Mouse (Mus musculus): ENCODE measurements around the gene Epop. TPM values are rescaled to one million over a fixed set of nuclear protein-coding genes. Genes with fewer than 3 reads are reported as not detected.

Gene Epop
- polyA plus RNA-seq, 1 experiment = 39.3 TPM

DNA sequence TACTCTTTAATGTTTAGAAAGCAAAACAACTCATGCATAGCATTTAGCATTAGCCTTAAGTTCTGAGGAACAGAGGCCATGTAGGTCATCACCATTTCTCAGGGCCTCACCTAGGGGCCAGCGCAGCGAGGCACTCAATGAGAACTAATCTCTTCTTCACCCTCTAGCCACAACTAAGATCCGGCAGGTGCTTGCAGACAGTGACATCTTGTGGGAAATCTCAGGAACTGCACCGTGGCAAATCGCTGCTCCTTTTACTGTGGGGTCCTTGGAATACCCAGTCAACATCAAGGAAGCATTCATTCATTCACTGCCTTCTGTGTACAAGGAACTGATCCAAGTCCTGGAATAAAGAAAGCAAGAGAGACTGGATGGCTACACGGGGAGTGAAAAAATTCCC, 7.1 kb downstream of the Epop start:
- no peaks in the 10 kb centered on the region for H3K27me3 ChIP-seq (ENCODE audit: control insufficient read depth, insufficient read depth, low read length, poor library complexity, severe bottlenecking)
- peaks cover 12% of the 10 kb centered on the region for H3K36me3 ChIP-seq (ENCODE audit: control insufficient read depth, insufficient read depth, low read length, poor library complexity, severe bottlenecking)

GRCm38 (mm10) chr11:97619391-97619795, 10.1 kb downstream of the Epop start:
- no peaks in the 10 kb centered on the region for H3K9me3 ChIP-seq (replicated peaks; ENCODE audit: control insufficient read depth, insufficient read depth, low read length, poor library complexity, severe bottlenecking)
- peaks cover 10% of the 10 kb centered on the region for H3K36me3 ChIP-seq (ENCODE audit: control insufficient read depth, insufficient read depth, low read length, poor library complexity, severe bottlenecking)
- TF ChIP-seq EP300 (IDR thresholded peaks at IDR 0.05; ENCODE audit: insufficient read depth, low read depth, low read length) (no peak), POLR2A (IDR thresholded peaks at IDR 0.05; ENCODE audit: insufficient read depth, low read length) (no peak), CTCF (IDR thresholded peaks at IDR 0.05; ENCODE audit: low read depth, low read length) (peak; percentile 67)
- H3K27me3 ChIP-seq (ENCODE audit: control insufficient read depth, insufficient read depth, low read length, poor library complexity, severe bottlenecking) = no peaks in the 10 kb centered on the region
- no peak overlapping the region for H3K4me3 ChIP-seq (ENCODE audit: low read depth, low read length)
- H3K4me1 ChIP-seq (ENCODE audit: control insufficient read depth, insufficient read depth, low read length) = peaks cover 7% of the 10 kb centered on the region
- no peak overlapping the region for H3K27ac ChIP-seq (ENCODE audit: insufficient read depth, low read length)
- H3K9ac ChIP-seq (ENCODE audit: low read depth, poor library complexity, severe bottlenecking) = no peak overlapping the region

More for the DNA sequence above, 7.1 kb downstream of the Epop start:
- Histone ChIP-seq H3K9ac (ENCODE audit: low read depth, poor library complexity, severe bottlenecking) (no peak overlapping the region), H3K9me3 (replicated peaks; ENCODE audit: control insufficient read depth, insufficient read depth, low read length, poor library complexity, severe bottlenecking) (no peaks in the 10 kb centered on the region), H3K4me1 (ENCODE audit: control insufficient read depth, insufficient read depth, low read length) (peaks cover 6% of the 10 kb centered on the region), H3K4me3 (ENCODE audit: low read depth, low read length) (no peak overlapping the region), H3K27ac (ENCODE audit: insufficient read depth, low read length) (no peak overlapping the region)
- TF ChIP-seq EP300 (IDR thresholded peaks at IDR 0.05; ENCODE audit: insufficient read depth, low read depth, low read length) (no peak), POLR2A (IDR thresholded peaks at IDR 0.05; ENCODE audit: insufficient read depth, low read length) (no peak), CTCF (IDR thresholded peaks at IDR 0.05; ENCODE audit: low read depth, low read length) (peak; percentile 80)

- H3K9ac ChIP-seq (ENCODE audit: low read depth, poor library complexity, severe bottlenecking) = 0 out of 2 replicates have a peak overlapping the region, but pooled peaks have one; percentile 33
- no peak for TF ChIP-seq CTCF (IDR thresholded peaks at IDR 0.05; ENCODE audit: low read depth, low read length)
- 0 out of 2 replicates have a peak, but pooled peaks have one; percentile 9 for TF ChIP-seq EP300 (IDR thresholded peaks at IDR 0.05; ENCODE audit: insufficient read depth, low read depth, low read length)
- TF ChIP-seq POLR2A (IDR thresholded peaks at IDR 0.05; ENCODE audit: insufficient read depth, low read length) = no peak
- H3K27me3 ChIP-seq (ENCODE audit: control insufficient read depth, insufficient read depth, low read length, poor library complexity, severe bottlenecking) = no peaks in the 10 kb centered on the region
- H3K4me1 ChIP-seq (ENCODE audit: control insufficient read depth, insufficient read depth, low read length) = peaks cover 7% of the 10 kb centered on the region
- H3K36me3 ChIP-seq (ENCODE audit: control insufficient read depth, insufficient read depth, low read length, poor library complexity, severe bottlenecking) = peaks cover 10% of the 10 kb centered on the region
- H3K27ac ChIP-seq (ENCODE audit: insufficient read depth, low read length) = peak overlapping the region; percentile 75
- H3K9me3 ChIP-seq (replicated peaks; ENCODE audit: control insufficient read depth, insufficient read depth, low read length, poor library complexity, severe bottlenecking) = no peaks in the 10 kb centered on the region
- peak overlapping the region; percentile 49 for H3K4me3 ChIP-seq (ENCODE audit: low read depth, low read length)
Measured at GRCm38 (mm10) chr11:97618368-97618767, 11.1 kb downstream of the Epop start.

- no peaks in the 10 kb centered on the region for H3K9me3 ChIP-seq (replicated peaks; ENCODE audit: control insufficient read depth, insufficient read depth, low read length, poor library complexity, severe bottlenecking)
- TF ChIP-seq EP300 (IDR thresholded peaks at IDR 0.05; ENCODE audit: insufficient read depth, low read depth, low read length) (no peak), POLR2A (IDR thresholded peaks at IDR 0.05; ENCODE audit: insufficient read depth, low read length) (no peak), CTCF (IDR thresholded peaks at IDR 0.05; ENCODE audit: low read depth, low read length) (no peak)
- no peaks in the 10 kb centered on the region for H3K27me3 ChIP-seq (ENCODE audit: control insufficient read depth, insufficient read depth, low read length, poor library complexity, severe bottlenecking)
Measured at GRCm38 (mm10) chr11:97615276-97615675, 14.2 kb downstream of the Epop start.

GRCm38 (mm10) chr11:97611076-97611475, 18.4 kb downstream of the Epop start:
- Histone ChIP-seq H3K27ac (ENCODE audit: insufficient read depth, low read length) (no peak overlapping the region), H3K27me3 (ENCODE audit: control insufficient read depth, insufficient read depth, low read length, poor library complexity, severe bottlenecking) (no peaks in the 10 kb centered on the region), H3K4me3 (ENCODE audit: low read depth, low read length) (no peak overlapping the region), H3K4me1 (ENCODE audit: control insufficient read depth, insufficient read depth, low read length) (peaks cover 2% of the 10 kb centered on the region), H3K9ac (ENCODE audit: low read depth, poor library complexity, severe bottlenecking) (no peak overlapping the region), H3K36me3 (ENCODE audit: control insufficient read depth, insufficient read depth, low read length, poor library complexity, severe bottlenecking) (peaks cover 14% of the 10 kb centered on the region), H3K9me3 (replicated peaks; ENCODE audit: control insufficient read depth, insufficient read depth, low read length, poor library complexity, severe bottlenecking) (no peaks in the 10 kb centered on the region)
- TF ChIP-seq POLR2A (IDR thresholded peaks at IDR 0.05; ENCODE audit: insufficient read depth, low read length) = no peak
- TF ChIP-seq CTCF (IDR thresholded peaks at IDR 0.05; ENCODE audit: low read depth, low read length) = no peak
- TF ChIP-seq EP300 (IDR thresholded peaks at IDR 0.05; ENCODE audit: insufficient read depth, low read depth, low read length) = no peak

More at GRCm38 (mm10) chr11:97615276-97615675, 14.2 kb downstream of the Epop start:
- no peak overlapping the region for H3K4me3 ChIP-seq (ENCODE audit: low read depth, low read length)
- no peak overlapping the region for H3K27ac ChIP-seq (ENCODE audit: insufficient read depth, low read length)
- peaks cover 16% of the 10 kb centered on the region for H3K36me3 ChIP-seq (ENCODE audit: control insufficient read depth, insufficient read depth, low read length, poor library complexity, severe bottlenecking)
- H3K9ac ChIP-seq (ENCODE audit: low read depth, poor library complexity, severe bottlenecking) = no peak overlapping the region
- H3K4me1 ChIP-seq (ENCODE audit: control insufficient read depth, insufficient read depth, low read length) = peaks cover 7% of the 10 kb centered on the region

DNA sequence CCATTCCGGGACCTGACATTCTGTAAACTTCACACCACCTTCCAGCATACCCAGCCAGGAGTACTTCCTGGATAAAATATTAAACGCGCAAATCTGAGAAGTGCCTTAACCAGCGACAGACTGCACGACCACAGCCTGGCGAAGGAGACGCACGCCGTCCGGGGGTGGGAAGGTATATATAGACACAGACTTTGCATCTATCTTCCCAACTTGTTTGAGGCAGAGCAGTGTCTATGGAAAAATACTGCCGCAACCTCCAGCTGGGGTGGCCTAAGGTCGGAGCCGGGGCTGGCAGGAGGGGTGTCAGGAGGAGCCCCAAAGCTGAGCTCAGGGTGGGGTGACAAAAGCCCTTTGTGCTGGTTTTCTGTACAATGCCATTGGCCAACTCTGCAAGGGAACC, 19.8 kb downstream of the Epop start:
- no peak overlapping the region for H3K27ac ChIP-seq (ENCODE audit: insufficient read depth, low read length)
- H3K9me3 ChIP-seq (replicated peaks; ENCODE audit: control insufficient read depth, insufficient read depth, low read length, poor library complexity, severe bottlenecking) = no peaks in the 10 kb centered on the region
- no peak for TF ChIP-seq CTCF (IDR thresholded peaks at IDR 0.05; ENCODE audit: low read depth, low read length)
- no peak for TF ChIP-seq EP300 (IDR thresholded peaks at IDR 0.05; ENCODE audit: insufficient read depth, low read depth, low read length)
- no peak for TF ChIP-seq POLR2A (IDR thresholded peaks at IDR 0.05; ENCODE audit: insufficient read depth, low read length)
- H3K9ac ChIP-seq (ENCODE audit: low read depth, poor library complexity, severe bottlenecking) = no peak overlapping the region
- no peak overlapping the region for H3K4me3 ChIP-seq (ENCODE audit: low read depth, low read length)
- peaks cover 15% of the 10 kb centered on the region for H3K36me3 ChIP-seq (ENCODE audit: control insufficient read depth, insufficient read depth, low read length, poor library complexity, severe bottlenecking)
- no peaks in the 10 kb centered on the region for H3K27me3 ChIP-seq (ENCODE audit: control insufficient read depth, insufficient read depth, low read length, poor library complexity, severe bottlenecking)
- peaks cover 2% of the 10 kb centered on the region for H3K4me1 ChIP-seq (ENCODE audit: control insufficient read depth, insufficient read depth, low read length)
